Mouse (Mus musculus) kidney, postnatal 0 days (tissue): ENCODE data around the gene Stil. TPM values are rescaled to one million over a fixed set of nuclear protein-coding genes. Genes with fewer than 3 reads are reported as not detected.

Experiments
- ATAC-seq: fragments of 200-750 bp; cut with Nextera tagmentation; replicated peaks from 2 replicates; pipeline ENCODE4 v1.8.0; 2017; ENCODE audit warnings: low read depth, moderate number of reproducible peaks, moderate TSS enrichment, moderate library complexity; ENCODE audit not compliant: low FRiP score
- DNase-seq: peaks from one replicate; pipeline ENCODE4 v3.0.0-alpha.2; 2016; ENCODE audit warnings: low spot score
- H3K27ac ChIP-seq: fragments of 300-500 bp; sonication (generic); 2 replicates; pipeline ENCODE4 v1.5.1; 2014; ENCODE audit warnings: mild to moderate bottlenecking
- H3K27me3 ChIP-seq: fragments of 300-500 bp; sonication (generic); 2 replicates; pipeline ENCODE4 v1.6.1; 2014; ENCODE audit warnings: low read length, mixed read lengths; ENCODE audit not compliant: insufficient read depth
- H3K36me3 ChIP-seq: fragments of 300-500 bp; sonication (generic); 2 replicates; pipeline ENCODE4 v1.6.1; 2014; ENCODE audit warnings: low read length, mixed read lengths; ENCODE audit not compliant: insufficient read depth
- H3K4me1 ChIP-seq: fragments of 300-500 bp; sonication (generic); replicated peaks from 2 replicates; pipeline ENCODE4 v1.6.1; 2014; ENCODE audit warnings: antibody characterized with exemption, low read length, mixed read lengths; ENCODE audit not compliant: insufficient read depth
- H3K4me2 ChIP-seq: fragments of 300-500 bp; sonication (generic); 2 replicates; pipeline ENCODE4 v1.6.1; 2014; ENCODE audit warnings: mild to moderate bottlenecking, low read length, moderate library complexity, mixed read lengths
- H3K4me3 ChIP-seq: fragments of 300-500 bp; sonication (generic); replicated peaks from 2 replicates; pipeline ENCODE4 v1.5.1; 2014; ENCODE audit warnings: low read depth, low read length
- H3K9ac ChIP-seq: fragments of 300-500 bp; sonication (generic); 2 replicates; pipeline ENCODE4 v1.6.1; 2014; ENCODE audit warnings: low read depth, low read length
- H3K9me3 ChIP-seq: fragments of 300-500 bp; sonication (generic); replicated peaks from 2 replicates; pipeline ENCODE4 v1.6.1; 2016; ENCODE audit warnings: low read length, inconsistent platforms, mixed read lengths
- CTCF ChIP-seq: IDR thresholded peaks from 2 replicates; pipeline ENCODE4 v1.5.1; 2016; ENCODE audit warnings: antibody characterized with exemption, low read depth, mild to moderate bottlenecking, moderate library complexity
- WGBS: fragments of 180-500 bp; shearing (Covaris S2); extraction: QIAGEN DNeasy Blood & Tissue Kit; methylation state at CpG from one replicate; pipeline ENCODE4 v1.1.7; 2014; 5-methylcytosine and 5-hydroxymethylcytosine counted together
- polyA plus RNA-seq: library from polyadenylated mRNA; unstranded; fragments of >200 nt; fragmentation: Nextera tagmentation; extraction: Ambion mirVana; gene quantifications from 2 replicates; pipeline ENCODE4 v1.2.1, GENCODE M21; 2015

Stil gene
- polyA plus RNA-seq, 1 experiment from 2014 or later = 4.8 TPM

GRCm38 (mm10) chr4:114994218-114994617 is 5.7 kb upstream of the Stil start:
- ATAC-seq (no peak), DNase-seq (no peak)
- H3K27me3 ChIP-seq = no peaks in the 10 kb centered on the region
- no peak overlapping the region for H3K27ac ChIP-seq
- 87% methylated on average over 3 of the region's 3 CpGs for WGBS
- H3K9me3 ChIP-seq = no peaks in the 10 kb centered on the region
- no peak overlapping the region for H3K4me2 ChIP-seq
- no peak for TF ChIP-seq CTCF
- H3K36me3 ChIP-seq = no peaks in the 10 kb centered on the region
- no peak overlapping the region for H3K9ac ChIP-seq
- H3K4me3 ChIP-seq = no peak overlapping the region
- no peaks in the 10 kb centered on the region for H3K4me1 ChIP-seq

GRCm38 (mm10) chr4:114997051-114997450 is 2.9 kb upstream of the Stil start:
- DNase-seq (peak; percentile 46), ATAC-seq (no peak)
- Histone ChIP-seq H3K4me1 (no peaks in the 10 kb centered on the region; the same call in 1 of the 2 replicates), H3K27ac (no peak overlapping the region), H3K4me3 (no peak overlapping the region), H3K36me3 (no peaks in the 10 kb centered on the region), H3K9me3 (no peaks in the 10 kb centered on the region), H3K27me3 (no peaks in the 10 kb centered on the region), H3K4me2 (no peak overlapping the region), H3K9ac (no peak overlapping the region)
- peak; percentile 65 for TF ChIP-seq CTCF
- WGBS = 64% methylated on average over 3 of the region's 3 CpGs

- DNase-seq = no peak
- Histone ChIP-seq H3K9ac (peak overlapping the region; percentile 60), H3K4me3 (peak overlapping the region; percentile 51), H3K27me3 (no peaks in the 10 kb centered on the region), H3K4me2 (peak overlapping the region; percentile 80), H3K36me3 (no peaks in the 10 kb centered on the region), H3K27ac (peak overlapping the region; percentile 92), H3K9me3 (no peaks in the 10 kb centered on the region), H3K4me1 (no peaks in the 10 kb centered on the region; the same call in 1 of the 2 replicates)
- TF ChIP-seq CTCF = no peak
- 8% methylated on average over 9 of the region's 9 CpGs for WGBS
- no peak for ATAC-seq
These were observed 550 bp upstream of the Stil start for GRCm38 (mm10) chr4:114999445-114999772.

- Histone ChIP-seq H3K4me1 (no peaks in the 10 kb centered on the region; the same call in 1 of the 2 replicates), H3K27me3 (no peaks in the 10 kb centered on the region), H3K9ac (peak overlapping the region; percentile 55), H3K27ac (peak overlapping the region; percentile 48; the same call in 1 of the 2 replicates), H3K36me3 (peaks cover 5% of the 10 kb centered on the region; the same call in 1 of the 2 replicates), H3K9me3 (no peaks in the 10 kb centered on the region), H3K4me3 (peak overlapping the region; percentile 51), H3K4me2 (peak overlapping the region; percentile 64)
- ATAC-seq (peak; percentile 14), DNase-seq (peak; percentile 48)
- 0% methylated on average over 8 of the region's 8 CpGs for WGBS
- TF ChIP-seq CTCF = no peak
These were observed 453 bp downstream of the Stil start for GRCm38 (mm10) chr4:115000429-115000795.

- WGBS = 96% methylated on average over 3 of the region's 3 CpGs
- no peak overlapping the region for H3K27ac ChIP-seq
- no peak overlapping the region for H3K4me3 ChIP-seq
- ATAC-seq = no peak
- DNase-seq = no peak
- H3K4me2 ChIP-seq = no peak overlapping the region
- TF ChIP-seq CTCF = no peak
- H3K4me1 ChIP-seq = no peaks in the 10 kb centered on the region
- no peaks in the 10 kb centered on the region for H3K9me3 ChIP-seq
- peaks cover 5% of the 10 kb centered on the region; the same call in 1 of the 2 replicates for H3K36me3 ChIP-seq
- H3K27me3 ChIP-seq = no peaks in the 10 kb centered on the region
- no peak overlapping the region for H3K9ac ChIP-seq
These were observed 14.3 kb downstream of the Stil start for GRCm38 (mm10) chr4:115014276-115014675.

- DNase-seq = no peak
- ATAC-seq = no peak
- H3K4me3 ChIP-seq = no peak overlapping the region
- 93% methylated on average over 3 of the region's 3 CpGs for WGBS
- TF ChIP-seq CTCF = no peak
- no peaks in the 10 kb centered on the region for H3K4me1 ChIP-seq
- H3K36me3 ChIP-seq = peaks cover 17% of the 10 kb centered on the region; the same call in 1 of the 2 replicates
- no peak overlapping the region for H3K4me2 ChIP-seq
- H3K27me3 ChIP-seq = no peaks in the 10 kb centered on the region
- H3K9ac ChIP-seq = no peak overlapping the region
- H3K27ac ChIP-seq = no peak overlapping the region
- H3K9me3 ChIP-seq = no peaks in the 10 kb centered on the region
These were observed 20.0 kb downstream of the Stil start for GRCm38 (mm10) chr4:115019997-115020396.

GRCm38 (mm10) chr4:115035043-115035442 is 35.1 kb downstream of the Stil start:
- H3K4me1 ChIP-seq = no peaks in the 10 kb centered on the region
- whole genome bisulfite sequencing = 78% methylated on average over 6 of the region's 6 CpGs
- H3K27me3 ChIP-seq = no peaks in the 10 kb centered on the region
- no peak overlapping the region for H3K27ac ChIP-seq
- no peaks in the 10 kb centered on the region for H3K9me3 ChIP-seq
- TF ChIP-seq CTCF = no peak
- H3K9ac ChIP-seq = no peak overlapping the region
- H3K4me2 ChIP-seq = no peak overlapping the region
- H3K36me3 ChIP-seq = peaks cover 15% of the 10 kb centered on the region
- DNase-seq = no peak
- no peak overlapping the region for H3K4me3 ChIP-seq
- no peak for ATAC-seq
